Mouse (Mus musculus) thymus, adult 2 months (tissue): ENCODE measurements around the gene Sdhb.

Experiments used
- CTCF ChIP-seq: fragments of 200-500 bp; IDR thresholded peaks from 2 replicates; pipeline ENCODE4 v1.5.1; 2012; ENCODE audit warnings: mild to moderate bottlenecking, control low read depth, low read length, moderate library complexity, borderline replicate concordance; ENCODE audit not compliant: control insufficient read depth, poor library complexity, insufficient read depth; ENCODE audit errors: extremely low read depth
- POLR2A ChIP-seq: fragments of 200-500 bp; IDR thresholded peaks from 2 replicates; pipeline ENCODE4 v1.6.1; 2012; ENCODE audit warnings: mild to moderate bottlenecking, low read length, control low read depth, moderate library complexity; ENCODE audit not compliant: control insufficient read depth, poor library complexity, insufficient read depth; ENCODE audit errors: extremely low read depth

- TF ChIP-seq CTCF = no peak
- no peak for TF ChIP-seq POLR2A
These were observed 17.1 kb downstream of the Sdhb start for GRCm38 (mm10) chr4:140977886-140978692.
